Mouse (Mus musculus): Measurements from ENCODE around the gene Rnf212. TPM values are rescaled to one million over a fixed set of nuclear protein-coding genes. Genes with fewer than 3 reads are reported as not detected.
A peak's percentile ranks its signal among the peaks of the same experiment; 100 is the strongest.

The Rnf212 gene
- polyA plus RNA-seq, 1 experiment from 2014 or later = not detected

- no peak overlapping the region for H3K27ac ChIP-seq (ENCODE audit: low read length)
- no peak overlapping the region for H3K9ac ChIP-seq (ENCODE audit: low read depth, low read length)
- WGBS = 79% methylated on average over 5 of the region's 5 CpGs
- no peak overlapping the region for H3K4me2 ChIP-seq (ENCODE audit: low read length)
- no peak overlapping the region for H3K4me3 ChIP-seq (ENCODE audit: low read depth, low read length)
- H3K27me3 ChIP-seq (ENCODE audit: control insufficient read depth, insufficient read depth, low read depth, low read length) = no peaks in the 10 kb centered on the region
- no peaks in the 10 kb centered on the region for H3K4me1 ChIP-seq (ENCODE audit: control insufficient read depth, insufficient read depth, low read length)
- no peaks in the 10 kb centered on the region for H3K9me3 ChIP-seq (replicated peaks; ENCODE audit: control insufficient read depth, low read length, poor library complexity, severe bottlenecking)
- ATAC-seq = no peak
- H3K36me3 ChIP-seq (ENCODE audit: control insufficient read depth, insufficient read depth, low read length) = no peaks in the 10 kb centered on the region
Measured at GRCm38 (mm10) chr5:108750328-108751210, 24.2 kb downstream of the Rnf212 start.

GRCm38 (mm10) chr5:108744629-108745028, 30.2 kb downstream of the Rnf212 start:
- 82% methylated on average over 3 of the region's 3 CpGs for WGBS
- Histone ChIP-seq H3K36me3 (ENCODE audit: control insufficient read depth, insufficient read depth, low read length) (no peaks in the 10 kb centered on the region), H3K4me2 (ENCODE audit: low read length) (no peak overlapping the region), H3K9ac (ENCODE audit: low read depth, low read length) (no peak overlapping the region), H3K27ac (ENCODE audit: low read length) (no peak overlapping the region), H3K4me1 (ENCODE audit: control insufficient read depth, insufficient read depth, low read length) (no peaks in the 10 kb centered on the region), H3K9me3 (replicated peaks; ENCODE audit: control insufficient read depth, low read length, poor library complexity, severe bottlenecking) (no peaks in the 10 kb centered on the region), H3K4me3 (ENCODE audit: low read depth, low read length) (no peak overlapping the region), H3K27me3 (ENCODE audit: control insufficient read depth, insufficient read depth, low read depth, low read length) (no peaks in the 10 kb centered on the region)
- no peak for ATAC-seq

GRCm38 (mm10) chr5:108743856-108744255, 30.9 kb downstream of the Rnf212 start:
- H3K4me1 ChIP-seq (ENCODE audit: control insufficient read depth, insufficient read depth, low read length) = no peaks in the 10 kb centered on the region
- no peak overlapping the region for H3K27ac ChIP-seq (ENCODE audit: low read length)
- H3K36me3 ChIP-seq (ENCODE audit: control insufficient read depth, insufficient read depth, low read length) = no peaks in the 10 kb centered on the region
- no peaks in the 10 kb centered on the region for H3K9me3 ChIP-seq (replicated peaks; ENCODE audit: control insufficient read depth, low read length, poor library complexity, severe bottlenecking)
- H3K4me2 ChIP-seq (ENCODE audit: low read length) = no peak overlapping the region
- H3K9ac ChIP-seq (ENCODE audit: low read depth, low read length) = no peak overlapping the region
- no peak overlapping the region for H3K4me3 ChIP-seq (ENCODE audit: low read depth, low read length)
- ATAC-seq = no peak
- 60% methylated on average over 2 of the region's 2 CpGs for WGBS
- H3K27me3 ChIP-seq (ENCODE audit: control insufficient read depth, insufficient read depth, low read depth, low read length) = no peaks in the 10 kb centered on the region

- no peak overlapping the region for H3K4me2 ChIP-seq (ENCODE audit: low read length)
- no peak overlapping the region for H3K9ac ChIP-seq (ENCODE audit: low read depth, low read length)
- H3K9me3 ChIP-seq (replicated peaks; ENCODE audit: control insufficient read depth, low read length, poor library complexity, severe bottlenecking) = no peaks in the 10 kb centered on the region
- ATAC-seq = no peak
- no peak overlapping the region for H3K4me3 ChIP-seq (ENCODE audit: low read depth, low read length)
- H3K27me3 ChIP-seq (ENCODE audit: control insufficient read depth, insufficient read depth, low read depth, low read length) = no peaks in the 10 kb centered on the region
- no peak overlapping the region for H3K27ac ChIP-seq (ENCODE audit: low read length)
- WGBS = 63% methylated on average over 2 of the region's 2 CpGs
- no peaks in the 10 kb centered on the region for H3K36me3 ChIP-seq (ENCODE audit: control insufficient read depth, insufficient read depth, low read length)
- no peaks in the 10 kb centered on the region for H3K4me1 ChIP-seq (ENCODE audit: control insufficient read depth, insufficient read depth, low read length)
Measured at GRCm38 (mm10) chr5:108742596-108742995, 32.2 kb downstream of the Rnf212 start.

GRCm38 (mm10) chr5:108741844-108742243, 32.9 kb downstream of the Rnf212 start:
- ATAC-seq = no peak
- Histone ChIP-seq H3K27ac (ENCODE audit: low read length) (no peak overlapping the region), H3K4me1 (ENCODE audit: control insufficient read depth, insufficient read depth, low read length) (no peaks in the 10 kb centered on the region), H3K36me3 (ENCODE audit: control insufficient read depth, insufficient read depth, low read length) (no peaks in the 10 kb centered on the region), H3K9me3 (replicated peaks; ENCODE audit: control insufficient read depth, low read length, poor library complexity, severe bottlenecking) (no peaks in the 10 kb centered on the region), H3K4me2 (ENCODE audit: low read length) (no peak overlapping the region), H3K9ac (ENCODE audit: low read depth, low read length) (no peak overlapping the region), H3K27me3 (ENCODE audit: control insufficient read depth, insufficient read depth, low read depth, low read length) (no peaks in the 10 kb centered on the region), H3K4me3 (ENCODE audit: low read depth, low read length) (no peak overlapping the region)
- 88% methylated on average over 2 of the region's 2 CpGs for WGBS

GRCm38 (mm10) chr5:108727425-108727824, 47.4 kb downstream of the Rnf212 start:
- H3K9me3 ChIP-seq (replicated peaks; ENCODE audit: control insufficient read depth, low read length, poor library complexity, severe bottlenecking) = no peaks in the 10 kb centered on the region
- H3K4me2 ChIP-seq (ENCODE audit: low read length) = no peak overlapping the region
- no peaks in the 10 kb centered on the region for H3K27me3 ChIP-seq (ENCODE audit: control insufficient read depth, insufficient read depth, low read depth, low read length)
- WGBS = 88% methylated on average over 1 of the region's 1 CpGs
- no peaks in the 10 kb centered on the region for H3K36me3 ChIP-seq (ENCODE audit: control insufficient read depth, insufficient read depth, low read length)
- no peak for ATAC-seq
- no peak overlapping the region for H3K9ac ChIP-seq (ENCODE audit: low read depth, low read length)
- no peaks in the 10 kb centered on the region for H3K4me1 ChIP-seq (ENCODE audit: control insufficient read depth, insufficient read depth, low read length)
- H3K27ac ChIP-seq (ENCODE audit: low read length) = no peak overlapping the region
- no peak overlapping the region for H3K4me3 ChIP-seq (ENCODE audit: low read depth, low read length)

GRCm38 (mm10) chr5:108726557-108727248, 48.1 kb downstream of the Rnf212 start:
- H3K9me3 ChIP-seq (replicated peaks; ENCODE audit: control insufficient read depth, low read length, poor library complexity, severe bottlenecking) = no peaks in the 10 kb centered on the region
- H3K4me2 ChIP-seq (ENCODE audit: low read length) = no peak overlapping the region
- H3K27ac ChIP-seq (ENCODE audit: low read length) = no peak overlapping the region
- WGBS = 21% methylated on average over 5 of the region's 5 CpGs
- H3K36me3 ChIP-seq (ENCODE audit: control insufficient read depth, insufficient read depth, low read length) = no peaks in the 10 kb centered on the region
- ATAC-seq = peak; percentile 76; the same call in 1 of the 2 replicates
- H3K4me3 ChIP-seq (ENCODE audit: low read depth, low read length) = no peak overlapping the region
- H3K27me3 ChIP-seq (ENCODE audit: control insufficient read depth, insufficient read depth, low read depth, low read length) = no peaks in the 10 kb centered on the region
- H3K4me1 ChIP-seq (ENCODE audit: control insufficient read depth, insufficient read depth, low read length) = no peaks in the 10 kb centered on the region
- H3K9ac ChIP-seq (ENCODE audit: low read depth, low read length) = no peak overlapping the region

GRCm38 (mm10) chr5:108724006-108724405, 50.8 kb downstream of the Rnf212 start:
- 81% methylated on average over 2 of the region's 2 CpGs for WGBS
- Histone ChIP-seq H3K36me3 (ENCODE audit: control insufficient read depth, insufficient read depth, low read length) (no peaks in the 10 kb centered on the region), H3K9me3 (replicated peaks; ENCODE audit: control insufficient read depth, low read length, poor library complexity, severe bottlenecking) (no peaks in the 10 kb centered on the region), H3K4me3 (ENCODE audit: low read depth, low read length) (no peak overlapping the region), H3K9ac (ENCODE audit: low read depth, low read length) (no peak overlapping the region), H3K4me1 (ENCODE audit: control insufficient read depth, insufficient read depth, low read length) (no peaks in the 10 kb centered on the region), H3K4me2 (ENCODE audit: low read length) (no peak overlapping the region), H3K27me3 (ENCODE audit: control insufficient read depth, insufficient read depth, low read depth, low read length) (no peaks in the 10 kb centered on the region), H3K27ac (ENCODE audit: low read length) (no peak overlapping the region)
- ATAC-seq = no peak

- 70% methylated on average over 7 of the region's 7 CpGs for WGBS
- H3K27me3 ChIP-seq (ENCODE audit: control insufficient read depth, insufficient read depth, low read depth, low read length) = no peaks in the 10 kb centered on the region
- no peak overlapping the region for H3K4me2 ChIP-seq (ENCODE audit: low read length)
- no peaks in the 10 kb centered on the region for H3K36me3 ChIP-seq (ENCODE audit: control insufficient read depth, insufficient read depth, low read length)
- no peak overlapping the region for H3K9ac ChIP-seq (ENCODE audit: low read depth, low read length)
- H3K4me1 ChIP-seq (ENCODE audit: control insufficient read depth, insufficient read depth, low read length) = no peaks in the 10 kb centered on the region
- no peak overlapping the region for H3K4me3 ChIP-seq (ENCODE audit: low read depth, low read length)
- H3K9me3 ChIP-seq (replicated peaks; ENCODE audit: control insufficient read depth, low read length, poor library complexity, severe bottlenecking) = no peaks in the 10 kb centered on the region
- ATAC-seq = no peak
- H3K27ac ChIP-seq (ENCODE audit: low read length) = no peak overlapping the region
Measured at GRCm38 (mm10) chr5:108719761-108720160, 55.0 kb downstream of the Rnf212 start.

All from midbrain, embryonic 16.5 days (tissue).